Mouse (Mus musculus) heart, postnatal 0 days (tissue): ENCODE data around the gene Syndig1.

Experiments used
- CTCF ChIP-seq: IDR thresholded peaks from 2 replicates; pipeline ENCODE4 v1.5.1; 2016; ENCODE audit warnings: antibody characterized with exemption, control low read depth, low read depth
- EP300 ChIP-seq: IDR thresholded peaks from 2 replicates; pipeline ENCODE4 v1.6.1; 2016; ENCODE audit warnings: antibody characterized with exemption, low read depth

- no peak for TF ChIP-seq CTCF
- TF ChIP-seq EP300: no peak
These were observed 6.1 kb downstream of the Syndig1 start for GRCm38 (mm10) chr2:149835091-149835490.
